Mouse (Mus musculus) testis, adult 10 weeks (tissue): ENCODE data around the gene Zfp369. TPM values are rescaled to one million over a fixed set of nuclear protein-coding genes. Genes with fewer than 3 reads are reported as not detected.

Experiments
- polyA plus RNA-seq: library from polyadenylated mRNA; stranded (reverse); fragments of 350-450 nt; fragmentation: Illumina TruSeq; extraction: RNeasy Lipid Tissue Mini Kit (QIAGEN cat#74804); gene quantifications from one replicate; pipeline ENCODE4 v1.2.3, GENCODE M21; 2014; ENCODE audit warnings: low read depth, low replicate concordance

Zfp369 gene
- polyA plus RNA-seq = 8.1 TPM

DNA sequence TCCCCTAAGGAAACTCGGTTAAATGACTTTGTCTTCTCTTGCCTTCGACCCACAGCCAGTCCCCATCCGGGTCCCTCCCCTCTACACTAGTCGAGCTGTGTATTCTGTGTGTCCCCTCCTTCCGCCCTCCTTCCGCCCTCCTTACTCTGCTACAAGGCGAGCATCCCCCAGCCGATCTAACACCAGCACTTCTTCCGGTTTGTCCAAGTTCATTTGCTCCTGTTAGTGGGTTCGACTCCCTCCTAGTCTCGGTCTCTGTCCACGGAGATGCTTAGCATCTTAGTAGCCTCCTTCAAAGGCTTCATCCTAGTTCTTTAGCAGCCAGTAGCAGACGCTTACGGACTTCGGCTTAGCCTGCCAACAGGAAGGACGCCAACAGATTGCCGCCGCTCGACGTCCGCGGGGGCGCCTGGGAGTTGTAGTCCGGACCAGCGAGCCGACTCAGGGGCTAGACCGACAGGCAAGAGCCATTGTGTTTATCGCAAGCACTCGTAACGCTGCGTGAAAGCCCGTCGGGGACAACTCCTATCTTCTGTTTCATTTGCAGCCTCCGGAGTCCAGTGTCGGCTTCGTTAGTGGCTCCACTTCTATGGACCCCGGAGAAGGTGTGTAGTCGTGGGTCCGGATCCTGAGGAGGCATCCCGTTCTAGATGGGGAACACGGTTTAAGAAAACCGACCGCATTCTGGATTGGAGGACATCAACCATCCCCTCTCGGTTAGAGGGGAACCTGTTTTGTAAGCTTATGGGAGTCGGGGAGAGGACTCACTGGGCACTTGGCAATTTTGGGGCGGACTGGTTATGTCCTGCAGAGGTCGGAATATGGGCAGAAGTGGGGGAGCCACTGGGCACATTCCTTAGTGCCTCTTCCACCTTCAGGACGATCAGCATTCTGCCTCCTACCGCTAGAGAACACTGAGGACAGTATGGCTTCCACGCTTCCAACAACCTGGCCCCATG, at the start of gene Zfp369:
Zfp369 (plus strand) TSS at position 432 of the 959 bp plus-strand sequence.

DNA sequence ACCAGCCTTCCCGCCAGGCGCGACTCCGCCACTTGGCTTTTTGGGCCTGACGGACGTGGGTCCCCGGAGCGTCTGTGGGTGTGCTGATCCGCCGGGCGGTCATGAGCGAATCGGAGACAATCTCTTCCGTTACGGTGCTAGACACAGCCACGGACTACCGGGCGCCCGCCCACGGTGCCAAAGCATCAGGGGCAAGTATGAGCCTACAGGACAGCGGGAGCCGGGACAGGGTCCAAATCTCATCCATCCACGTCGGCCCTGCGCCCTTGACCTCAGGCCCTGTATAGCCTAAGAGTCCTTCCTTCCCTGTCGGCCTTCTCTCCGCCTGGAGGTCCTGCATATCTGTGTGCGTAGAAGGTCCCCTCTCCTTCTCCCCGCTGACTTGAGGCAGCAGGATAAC, 19.4 kb upstream of the Zfp369 start, which contains the start of gene Gm10775:
Gm10775 (plus strand) TSS at position 301 of the 400 bp plus-strand sequence.

Other genes starting within 250 kb of the Zfp369 start
- 97.2 TPM for gene Spata31d1c, start 245.8 kb upstream of the Zfp369 start, polyA plus RNA-seq
- gene Prss47, start 226.1 kb upstream of the Zfp369 start, polyA plus RNA-seq = 20.3 TPM
- gene Mfsd14b, start 165.8 kb upstream of the Zfp369 start, polyA plus RNA-seq = 12.6 TPM
- not detected for gene Olfr465-ps1, start 140.7 kb upstream of the Zfp369 start, polyA plus RNA-seq
- gene Olfr466, start 128.6 kb upstream of the Zfp369 start, polyA plus RNA-seq = not detected
- gene Nlrp4f, start 72.8 kb upstream of the Zfp369 start, polyA plus RNA-seq = 4.2 TPM
- 1.7 TPM for gene Gm10775, start 19.3 kb upstream of the Zfp369 start, polyA plus RNA-seq
- gene Gm10139, start 233.9 kb downstream of the Zfp369 start, polyA plus RNA-seq = 10.0 TPM